Mouse (Mus musculus) liver, embryonic 11.5 days (tissue): ENCODE measurements at regions not wholly inside any gene's neighbourhood (a gene's known extent, or its start where the extent isn't known, plus 50 kb on each side); places are given as distances from the start of the nearest gene placed in this dataset.
A peak's percentile ranks its signal among the peaks of the same experiment; 100 is the strongest.

Experiments
- ATAC-seq: fragments of 200-750 bp; cut with Nextera tagmentation; replicated peaks from 2 replicates; pipeline ENCODE4 v1.8.0; 2017; ENCODE audit warnings: moderate number of reproducible peaks, mild to moderate bottlenecking, moderate TSS enrichment, moderate library complexity; ENCODE audit not compliant: low FRiP score
- DNase-seq: peaks from one replicate; pipeline ENCODE4 v3.0.0-alpha.2; 2017; ENCODE audit warnings: low spot score
- H3K27ac ChIP-seq: fragments of 300-500 bp; sonication (generic); 2 replicates; pipeline ENCODE4 v1.5.1; 2014; ENCODE audit warnings: mild to moderate bottlenecking, low read depth, low read length, control low read depth
- H3K27me3 ChIP-seq: fragments of 300-500 bp; sonication (generic); replicated peaks from 2 replicates; pipeline ENCODE4 v1.6.1; 2014; ENCODE audit warnings: low read length, mixed read lengths; ENCODE audit not compliant: control insufficient read depth, insufficient read depth
- H3K36me3 ChIP-seq: fragments of 300-500 bp; sonication (generic); 2 replicates; pipeline ENCODE4 v1.6.1; 2014; ENCODE audit warnings: mild to moderate bottlenecking, low read length, moderate library complexity, mixed read lengths; ENCODE audit not compliant: control insufficient read depth, insufficient read depth
- H3K4me1 ChIP-seq: fragments of 300-500 bp; sonication (generic); replicated peaks from 2 replicates; pipeline ENCODE4 v1.6.1; 2014; ENCODE audit warnings: low read length, mixed read lengths; ENCODE audit not compliant: control insufficient read depth, insufficient read depth
- H3K4me2 ChIP-seq: fragments of 300-500 bp; sonication (generic); 2 replicates; pipeline ENCODE4 v1.6.1; 2014; ENCODE audit warnings: mild to moderate bottlenecking, control low read depth, moderate library complexity
- H3K4me3 ChIP-seq: fragments of 300-500 bp; sonication (generic); 2 replicates; pipeline ENCODE4 v1.5.1; 2014; ENCODE audit warnings: low read depth, low read length, control low read depth
- H3K9ac ChIP-seq: fragments of 300-500 bp; sonication (generic); 2 replicates; pipeline ENCODE4 v1.6.1; 2014; ENCODE audit warnings: low read depth, low read length, control low read depth
- H3K9me3 ChIP-seq: fragments of 300-500 bp; sonication (generic); 2 replicates; pipeline ENCODE4 v1.6.1; 2016; ENCODE audit warnings: low read length, inconsistent platforms, mixed read lengths; ENCODE audit not compliant: control insufficient read depth
- WGBS: fragments of 180-500 bp; shearing (Covaris S2); extraction: QIAGEN DNeasy Blood & Tissue Kit; methylation state at CpG from one replicate; pipeline ENCODE4 v1.1.7; 2014; 5-methylcytosine and 5-hydroxymethylcytosine counted together

DNA sequence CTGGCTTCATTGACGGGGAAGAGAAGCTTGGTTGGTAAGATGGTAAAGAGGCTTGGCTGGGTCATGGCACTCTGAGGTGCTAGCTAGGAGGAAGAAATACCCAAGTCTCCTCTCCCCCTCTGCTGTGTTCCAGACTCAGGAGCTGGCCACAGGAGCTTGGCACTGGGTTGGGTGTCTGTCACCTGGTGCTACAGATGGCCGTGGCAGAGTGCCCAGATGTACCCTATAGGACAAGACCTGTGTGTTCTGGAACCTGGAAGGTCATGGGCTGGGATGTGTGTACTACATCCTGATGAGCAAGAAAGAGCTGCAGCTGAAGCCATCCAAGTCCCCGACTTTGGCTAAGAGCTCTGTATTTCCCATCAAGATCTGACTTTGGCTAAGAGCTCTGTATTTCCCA is 72.4 kb downstream of the Nupl2 start:
- Histone ChIP-seq H3K4me2 (no peak overlapping the region), H3K4me1 (no peaks in the 10 kb centered on the region), H3K27ac (no peak overlapping the region), H3K27me3 (no peaks in the 10 kb centered on the region), H3K4me3 (no peak overlapping the region), H3K9ac (no peak overlapping the region), H3K36me3 (no peaks in the 10 kb centered on the region), H3K9me3 (no peaks in the 10 kb centered on the region)
- ATAC-seq (no peak), DNase-seq (no peak)
- 75% methylated on average over 3 of the region's 3 CpGs for WGBS

DNA sequence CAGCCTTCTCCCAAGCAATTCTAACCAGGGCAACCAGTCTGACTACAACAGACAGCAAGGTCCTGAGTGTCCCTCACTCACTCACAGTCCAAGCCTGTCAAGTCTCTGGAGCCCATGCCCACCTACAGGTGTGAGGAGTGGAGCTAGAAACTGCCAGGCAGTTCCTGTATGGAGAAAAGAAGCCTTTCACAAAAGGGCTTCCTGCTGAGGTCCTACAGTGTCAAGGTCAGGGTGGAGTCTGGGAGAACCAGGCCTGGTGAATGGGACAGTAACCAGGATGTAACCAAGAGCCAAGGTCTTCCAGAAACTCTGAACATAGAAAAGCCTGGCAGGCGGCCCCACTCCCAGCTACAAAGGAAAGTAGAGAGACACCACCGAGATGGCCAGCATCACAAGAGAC is 74.2 kb downstream of the Nupl2 start:
- H3K36me3 ChIP-seq = no peaks in the 10 kb centered on the region
- H3K9me3 ChIP-seq = no peaks in the 10 kb centered on the region
- no peak overlapping the region for H3K4me2 ChIP-seq
- ATAC-seq (no peak), DNase-seq (no peak)
- no peaks in the 10 kb centered on the region for H3K4me1 ChIP-seq
- H3K27ac ChIP-seq = no peak overlapping the region
- no peak overlapping the region for H3K4me3 ChIP-seq
- H3K9ac ChIP-seq = no peak overlapping the region
- WGBS = 52% methylated on average over 2 of the region's 2 CpGs
- no peaks in the 10 kb centered on the region for H3K27me3 ChIP-seq

GRCm38 (mm10) chr5:24244211-24244610 is 79.4 kb downstream of the Nupl2 start:
- ATAC-seq = no peak
- no peak overlapping the region for H3K4me2 ChIP-seq
- H3K36me3 ChIP-seq = no peaks in the 10 kb centered on the region
- no peak for DNase-seq
- no peak overlapping the region for H3K4me3 ChIP-seq
- H3K9me3 ChIP-seq = no peaks in the 10 kb centered on the region
- no peak overlapping the region for H3K9ac ChIP-seq
- no peaks in the 10 kb centered on the region for H3K4me1 ChIP-seq
- H3K27ac ChIP-seq = no peak overlapping the region
- WGBS = 75% methylated on average over 6 of the region's 6 CpGs
- H3K27me3 ChIP-seq = no peaks in the 10 kb centered on the region

- ATAC-seq = no peak
- no peaks in the 10 kb centered on the region for H3K36me3 ChIP-seq
- H3K27ac ChIP-seq = no peak overlapping the region
- WGBS = 83% methylated on average over 5 of the region's 5 CpGs
- no peak overlapping the region for H3K9ac ChIP-seq
- no peak overlapping the region for H3K4me3 ChIP-seq
- no peaks in the 10 kb centered on the region for H3K27me3 ChIP-seq
- no peak for DNase-seq
- peaks cover 3% of the 10 kb centered on the region; the same call in 1 of the 2 replicates for H3K9me3 ChIP-seq
- H3K4me2 ChIP-seq = no peak overlapping the region
- no peaks in the 10 kb centered on the region for H3K4me1 ChIP-seq
Observed at GRCm38 (mm10) chr5:24255421-24255820, 90.7 kb downstream of the Nupl2 start.

GRCm38 (mm10) chr5:24261098-24261497 is 90.3 kb downstream of the Kcnh2 start:
- no peak overlapping the region for H3K27ac ChIP-seq
- H3K9ac ChIP-seq = no peak overlapping the region
- H3K4me2 ChIP-seq = no peak overlapping the region
- DNase-seq (peak; percentile 63), ATAC-seq (no peak)
- H3K36me3 ChIP-seq = no peaks in the 10 kb centered on the region
- WGBS = 14% methylated on average over 7 of the region's 7 CpGs
- H3K27me3 ChIP-seq = no peaks in the 10 kb centered on the region
- peaks cover 3% of the 10 kb centered on the region; the same call in 1 of the 2 replicates for H3K9me3 ChIP-seq
- H3K4me3 ChIP-seq = no peak overlapping the region
- 0 out of 2 replicates have a peak, but pooled peaks cover 2% of the 10 kb centered on the region for H3K4me1 ChIP-seq

GRCm38 (mm10) chr5:24262146-24262545 is 89.3 kb downstream of the Kcnh2 start:
- 8% methylated on average over 11 of the region's 11 CpGs for WGBS
- Histone ChIP-seq H3K27me3 (no peaks in the 10 kb centered on the region), H3K27ac (no peak overlapping the region), H3K4me1 (0 out of 2 replicates have a peak, but pooled peaks cover 2% of the 10 kb centered on the region), H3K4me3 (no peak overlapping the region), H3K36me3 (no peaks in the 10 kb centered on the region), H3K9ac (no peak overlapping the region), H3K4me2 (no peak overlapping the region), H3K9me3 (peaks cover 3% of the 10 kb centered on the region; the same call in 1 of the 2 replicates)
- DNase-seq (peak; percentile 34), ATAC-seq (no peak; the same call in 1 of the 2 replicates)

DNA sequence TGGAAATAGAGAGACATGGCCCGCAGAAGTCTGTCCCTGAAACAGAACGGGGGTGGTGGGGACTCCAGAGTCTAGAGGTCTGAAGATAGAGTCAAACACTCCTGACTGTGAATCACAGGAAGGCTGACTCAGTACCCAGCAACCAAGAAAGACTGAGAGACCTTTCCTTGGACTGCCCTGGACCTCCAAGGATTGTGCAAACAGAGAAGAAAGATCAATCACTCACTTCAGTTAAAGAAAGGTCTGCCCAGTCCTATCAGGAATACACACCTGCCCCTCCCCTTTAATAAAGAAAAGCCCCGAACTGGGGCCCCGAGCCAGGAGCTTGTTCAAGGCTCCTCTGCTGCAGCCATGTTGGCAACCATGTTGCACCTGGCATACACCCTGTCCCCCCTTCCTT is 87.3 kb downstream of the Kcnh2 start:
- no peak for DNase-seq
- H3K4me1 ChIP-seq = 0 out of 2 replicates have a peak, but pooled peaks cover 2% of the 10 kb centered on the region
- H3K27ac ChIP-seq = no peak overlapping the region
- H3K4me3 ChIP-seq = no peak overlapping the region
- no peak for ATAC-seq
- H3K9me3 ChIP-seq = no peaks in the 10 kb centered on the region
- H3K27me3 ChIP-seq = no peaks in the 10 kb centered on the region
- no peaks in the 10 kb centered on the region for H3K36me3 ChIP-seq
- 44% methylated on average over 4 of the region's 4 CpGs for WGBS
- H3K4me2 ChIP-seq = no peak overlapping the region
- H3K9ac ChIP-seq = no peak overlapping the region

DNA sequence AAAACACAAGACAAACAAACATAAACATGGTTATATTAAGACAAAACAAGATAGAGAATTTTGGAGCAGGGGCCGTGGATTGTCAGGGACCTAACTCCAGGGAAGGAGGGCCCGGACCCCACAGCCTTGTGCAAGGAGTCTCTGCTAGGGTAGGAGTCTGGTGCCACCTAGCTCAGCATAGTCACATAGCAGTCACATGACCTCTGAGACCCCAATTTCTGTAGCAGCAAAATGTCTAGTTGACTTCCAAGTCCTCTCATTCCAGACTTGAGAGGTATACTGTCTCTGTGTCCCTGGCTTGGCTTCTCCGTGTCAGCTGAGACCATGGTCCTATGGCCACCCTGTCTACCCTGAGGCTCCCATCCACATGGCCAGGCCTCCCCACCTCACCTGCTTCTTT is 86.0 kb downstream of the Kcnh2 start:
- H3K9me3 ChIP-seq = no peaks in the 10 kb centered on the region

More for the DNA sequence above, 86.0 kb downstream of the Kcnh2 start:
- Histone ChIP-seq H3K27me3 (no peaks in the 10 kb centered on the region), H3K4me1 (0 out of 2 replicates have a peak, but pooled peaks cover 2% of the 10 kb centered on the region), H3K4me2 (no peak overlapping the region), H3K4me3 (no peak overlapping the region), H3K9ac (no peak overlapping the region), H3K36me3 (no peaks in the 10 kb centered on the region), H3K27ac (no peak overlapping the region)
- no peak for DNase-seq
- no peak for ATAC-seq
- WGBS = 81% methylated on average over 3 of the region's 3 CpGs
